ENCODE assay signal across 8 mouse cellular contexts in the genomic region with DNA sequence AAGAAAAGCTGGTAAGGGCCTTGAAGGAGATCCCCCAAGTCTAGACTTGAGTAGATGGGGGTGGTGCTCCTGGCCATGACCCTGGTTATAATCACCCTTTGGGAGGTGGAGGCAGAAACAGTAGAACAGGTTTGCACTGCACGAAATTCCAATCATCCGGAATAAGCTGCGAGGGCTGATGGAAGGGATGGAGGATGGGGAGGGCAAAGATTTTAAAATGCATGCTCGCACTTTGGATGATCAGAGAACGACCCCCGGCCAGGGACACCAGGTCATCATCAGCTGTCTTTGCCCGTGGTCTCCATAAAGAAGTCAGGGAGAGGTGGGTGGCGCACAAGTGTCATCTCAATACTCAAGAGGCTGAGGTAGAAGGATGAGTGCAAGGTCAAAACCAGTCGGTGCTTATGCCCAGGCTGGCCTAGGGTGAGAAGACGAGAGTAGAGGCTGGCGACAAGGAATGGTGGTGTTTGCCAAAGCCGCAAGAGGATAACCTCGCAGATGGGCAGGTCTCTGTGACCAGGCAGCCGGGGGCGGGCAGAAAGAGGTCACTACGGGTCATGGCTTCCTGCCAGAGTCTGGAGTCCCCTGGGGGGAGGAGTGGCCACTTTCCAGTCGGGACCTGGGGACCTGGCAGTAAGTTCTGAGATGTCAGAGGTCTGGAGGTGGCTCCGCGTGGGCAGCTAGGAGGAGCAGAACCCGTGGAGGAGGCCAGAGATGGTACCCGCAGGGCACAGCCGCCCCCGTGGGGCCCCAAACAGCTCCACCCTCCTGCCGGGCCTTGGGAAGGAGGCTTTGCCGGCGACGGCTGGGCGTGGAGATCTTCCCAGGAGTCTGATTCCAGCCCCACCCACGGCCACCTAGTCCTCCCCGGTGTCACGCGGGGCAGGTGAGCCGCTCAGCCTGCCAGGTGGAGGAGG. TPM values are rescaled to one million over a fixed set of nuclear protein-coding genes. Genes with fewer than 3 reads are reported as not detected.
DNase-seq lines count a peak whose midpoint lies in the region; ATAC-seq lines count a peak whose summit lies in the region.

No protein-coding gene starts in this region.

- H3K4me3 ChIP-seq in liver, embryonic 15.5 days (replicated peaks): peak overlapping the region; percentile 64
- peak overlapping the region; percentile 42 for H3K4me3 ChIP-seq in neural tube, embryonic 13.5 days

- peaks cover 8% of the 10 kb centered on the region; the same call in 1 of the 2 replicates for H3K27me3 ChIP-seq in liver, embryonic 15.5 days
- H3K27me3 ChIP-seq in neural tube, embryonic 13.5 days: no peaks in the 10 kb centered on the region

- peak overlapping the region; percentile 94 for H3K27ac ChIP-seq in liver, embryonic 15.5 days (replicated peaks)
- H3K27ac ChIP-seq in neural tube, embryonic 13.5 days (replicated peaks): peak overlapping the region; percentile 93

- peak overlapping the region; percentile 48 for H3K9ac ChIP-seq in liver, embryonic 15.5 days
- peak overlapping the region; percentile 57 for H3K9ac ChIP-seq in neural tube, embryonic 13.5 days

- peaks cover 21% of the 10 kb centered on the region for H3K36me3 ChIP-seq in liver, embryonic 15.5 days (replicated peaks)
- peaks cover 23% of the 10 kb centered on the region for H3K36me3 ChIP-seq in neural tube, embryonic 13.5 days

- H3K4me2 ChIP-seq in liver, embryonic 15.5 days: peak overlapping the region; percentile 97
- H3K4me2 ChIP-seq in neural tube, embryonic 13.5 days: peak overlapping the region; percentile 65

- DNase-seq in layer of hippocampus, adult 9-11 months: peak; percentile 61
- DNase-seq in layer of hippocampus, adult 9-10 months (ENCODE audit: low spot score): no peak
- peak; percentile 84 to 88 for DNase-seq in cerebellum, postnatal 10 days
- DNase-seq in gastrocnemius, postnatal 10 days: peak; percentile 85
- DNase-seq in induced T-regulatory cell, adult 2 months (ENCODE audit: low read depth): peak; percentile 85
- peak; percentile 80 to 88 for DNase-seq in urinary bladder, adult 18-20 months (ENCODE audit: low spot score in 2 of 2)

- peaks cover 96% of the 10 kb centered on the region for H3K4me1 ChIP-seq in liver, embryonic 15.5 days (replicated peaks)
- peaks cover 83% of the 10 kb centered on the region for H3K4me1 ChIP-seq in neural tube, embryonic 13.5 days (replicated peaks)

- no peaks in the 10 kb centered on the region for H3K9me3 ChIP-seq in liver, embryonic 15.5 days (replicated peaks)
- H3K9me3 ChIP-seq in neural tube, embryonic 13.5 days: no peaks in the 10 kb centered on the region

- peak; percentile 35 for ATAC-seq in liver, embryonic 15.5 days (ENCODE audit: insufficient read depth)
- no peak for ATAC-seq in neural tube, embryonic 13.5 days (ENCODE audit: low read depth)

- WGBS in liver, embryonic 15.5 days (ENCODE audit: insufficient replicate concordance): 1% methylated on average over 33 of the region's 33 CpGs
- WGBS in neural tube, embryonic 13.5 days: under 1% methylated on average over 33 of the region's 33 CpGs

RNA-seq across cellular contexts. Expression of a gene that starts 5.1 kb away (rescaled TPM):
- 10 to 100 TPM; 84.3 to 88.4 TPM for total RNA-seq in gastrocnemius, postnatal 10 days (2021)
- polyA plus RNA-seq in liver, embryonic 15.5 days (2015; fragmentation: Nextera tagmentation; extraction: Ambion mirVana): 13.1 and 17.0 TPM in 2 replicates
- 325 and 351 TPM in 2 replicates for polyA plus RNA-seq in neural tube, embryonic 13.5 days (2015; fragmentation: Nextera tagmentation; extraction: Ambion mirVana)

RNA-seq across cellular contexts. Expression of a gene that starts 12.0 kb away (rescaled TPM):
- 1 to 10 TPM; 3.9 to 5.5 TPM for total RNA-seq in gastrocnemius, postnatal 10 days (2021)
- polyA plus RNA-seq in liver, embryonic 15.5 days (2015; fragmentation: Nextera tagmentation; extraction: Ambion mirVana): 8.9 and 10.1 TPM in 2 replicates
- 11.4 and 16.3 TPM in 2 replicates for polyA plus RNA-seq in neural tube, embryonic 13.5 days (2015; fragmentation: Nextera tagmentation; extraction: Ambion mirVana)

RNA-seq across cellular contexts. Expression of a gene that starts 12.6 kb away (rescaled TPM):
- total RNA-seq in gastrocnemius, postnatal 10 days (2021): 10 to 100 TPM; 34.3 to 62.7 TPM
- 2.9 and 3.1 TPM in 2 replicates for polyA plus RNA-seq in liver, embryonic 15.5 days (2015; fragmentation: Nextera tagmentation; extraction: Ambion mirVana)
- 31.0 and 35.8 TPM in 2 replicates for polyA plus RNA-seq in neural tube, embryonic 13.5 days (2015; fragmentation: Nextera tagmentation; extraction: Ambion mirVana)

RNA-seq across cellular contexts. Expression of a gene that starts 18.6 kb away (rescaled TPM):
- 1 to 10 TPM; 1.1 to 1.9 TPM for total RNA-seq in gastrocnemius, postnatal 10 days (2021)
- 0.56 and 0.61 TPM in 2 replicates for polyA plus RNA-seq in liver, embryonic 15.5 days (2015; fragmentation: Nextera tagmentation; extraction: Ambion mirVana)
- 34.0 and 34.8 TPM in 2 replicates for polyA plus RNA-seq in neural tube, embryonic 13.5 days (2015; fragmentation: Nextera tagmentation; extraction: Ambion mirVana)

RNA-seq across cellular contexts. Expression of a gene that starts 20.1 kb away (rescaled TPM):
- total RNA-seq in gastrocnemius, postnatal 10 days (2021): 1 to 10 TPM; 2.3 to 3.2 TPM
- polyA plus RNA-seq in liver, embryonic 15.5 days (2015; fragmentation: Nextera tagmentation; extraction: Ambion mirVana): 0.35 and 0.51 TPM in 2 replicates
- 53.9 and 55.1 TPM in 2 replicates for polyA plus RNA-seq in neural tube, embryonic 13.5 days (2015; fragmentation: Nextera tagmentation; extraction: Ambion mirVana)

Comparison
In these comparisons a context has a peak if more than half of its experiments do, and no peak if none do; other contexts are left out.
1. RNA of a gene that starts 5.1 kb away (polyA plus RNA-seq): 325 to 351 TPM in neural tube, embryonic 13.5 days; 13.1 to 17.0 TPM in liver, embryonic 15.5 days; every median in the first group is over 10 times any median in the second.